ENCODE assay signal across 9 mouse cellular contexts in the genomic region with DNA sequence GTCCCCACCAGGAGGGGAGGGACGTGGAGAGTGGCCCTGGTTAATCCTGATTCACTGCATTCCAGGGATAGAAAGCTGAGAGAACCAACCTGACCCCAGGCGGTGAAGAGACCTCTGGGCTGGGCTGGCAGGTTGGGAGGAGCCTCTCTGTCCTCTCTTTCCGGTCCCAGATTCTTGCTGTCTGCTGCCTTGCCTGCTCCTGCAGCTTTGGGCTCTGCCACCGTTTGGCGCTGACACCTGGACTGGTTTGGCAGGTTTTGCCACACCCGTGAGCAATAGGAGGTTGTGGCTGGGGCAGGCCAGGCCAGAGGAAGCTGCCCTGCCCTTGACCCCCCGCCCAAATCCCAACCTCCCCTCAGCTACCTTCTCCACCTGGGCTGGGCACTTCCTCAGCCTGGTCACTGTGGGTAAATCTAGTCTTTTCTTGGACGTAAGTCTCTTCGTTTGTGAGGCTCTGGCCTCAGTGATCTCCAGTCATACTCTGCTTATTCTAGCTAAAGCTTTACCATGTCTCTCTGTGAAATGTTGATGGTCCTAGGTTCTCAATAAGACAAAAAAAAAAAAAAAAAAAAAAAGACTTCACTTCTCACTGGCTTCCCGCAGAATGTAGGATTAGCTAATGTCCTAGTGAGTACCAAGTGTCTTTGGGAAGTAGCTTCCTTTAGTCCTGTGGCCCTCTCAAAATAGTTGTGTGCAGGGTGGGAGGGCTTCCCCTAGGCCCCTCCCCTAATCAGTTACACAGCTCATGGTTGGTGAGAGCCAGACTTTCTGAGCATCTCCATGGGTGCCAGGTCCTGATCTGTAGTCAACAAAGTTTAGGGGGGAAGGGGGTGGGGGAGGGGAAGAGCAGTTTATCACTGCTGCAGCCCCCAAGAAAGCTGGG. TPM values are rescaled to one million over a fixed set of nuclear protein-coding genes. Genes with fewer than 3 reads are reported as not detected.
DNase-seq lines count a peak whose midpoint lies in the region; ATAC-seq lines count a peak whose summit lies in the region.
"Had no signal": no experiment of that assay in that cellular context is flagged by ENCODE, and none has a peak within 500 bp of the region (broad histone marks: within the 10 kb centered on the region; RNA-seq: fewer than 3 reads in every experiment).

No protein-coding gene starts in this region.

- H3K4me1 ChIP-seq in heart, embryonic 13.5 days: peaks cover 27% of the 10 kb centered on the region
- 0 out of 2 replicates have a peak, but pooled peaks cover 6% of the 10 kb centered on the region for H3K4me1 ChIP-seq in intestine, embryonic 14.5 days (replicated peaks; ENCODE audit: control insufficient read depth, insufficient read depth, low read length)
- peaks cover 19% of the 10 kb centered on the region; the same call in 1 of the 2 replicates for H3K4me1 ChIP-seq in limb, embryonic 13.5 days

- peaks cover 5% of the 10 kb centered on the region; the same call in 1 of the 2 replicates for H3K36me3 ChIP-seq in heart, embryonic 13.5 days
- H3K36me3 ChIP-seq in intestine, embryonic 14.5 days (ENCODE audit: control insufficient read depth, insufficient read depth, low read length): no peaks in the 10 kb centered on the region; the same call in 1 of the 2 replicates
- H3K36me3 ChIP-seq in limb, embryonic 13.5 days: peaks cover 8% of the 10 kb centered on the region

- intact Hi-C loops in heart, postnatal 36 days (cut with DNase I): no loop called here

- H3K9me3 ChIP-seq in heart, embryonic 13.5 days: peaks cover 5% of the 10 kb centered on the region; the same call in 1 of the 2 replicates
- H3K9me3 ChIP-seq in intestine, embryonic 14.5 days (ENCODE audit: control insufficient read depth, low read length): no peaks in the 10 kb centered on the region
- H3K9me3 ChIP-seq in limb, embryonic 13.5 days: peaks cover 6% of the 10 kb centered on the region; the same call in 1 of the 2 replicates

- H3K27ac ChIP-seq in heart, embryonic 13.5 days (replicated peaks): 0 out of 2 replicates have a peak overlapping the region, but pooled peaks have one; percentile 5
- H3K27ac ChIP-seq in intestine, embryonic 14.5 days (ENCODE audit: low read depth): peak overlapping the region; percentile 57; the same call in 1 of the 2 replicates
- peak overlapping the region; percentile 22; the same call in 1 of the 2 replicates for H3K27ac ChIP-seq in limb, embryonic 13.5 days

- no peaks in the 10 kb centered on the region for H3K27me3 ChIP-seq in heart, embryonic 13.5 days (replicated peaks)
- no peaks in the 10 kb centered on the region for H3K27me3 ChIP-seq in intestine, embryonic 14.5 days (replicated peaks; ENCODE audit: control insufficient read depth, insufficient read depth, low read length)
- no peaks in the 10 kb centered on the region for H3K27me3 ChIP-seq in limb, embryonic 13.5 days

- no peak overlapping the region for H3K4me3 ChIP-seq in heart, embryonic 13.5 days
- no peak overlapping the region for H3K4me3 ChIP-seq in intestine, embryonic 14.5 days (ENCODE audit: low read depth, low read length)
- H3K4me3 ChIP-seq in limb, embryonic 13.5 days: no peak overlapping the region

- ATAC-seq in heart, embryonic 13.5 days (ENCODE audit: extremely low read depth, insufficient number of reproducible peaks, low FRiP score, low TSS enrichment): no peak
- ATAC-seq in intestine, embryonic 14.5 days (replicated peaks; ENCODE audit: low FRiP score, low TSS enrichment, low read depth): peak; percentile 86
- no peak for ATAC-seq in limb, embryonic 13.5 days (ENCODE audit: low FRiP score, low read depth)

- no peak for DNase-seq in heart, postnatal 4 days
- DNase-seq in intestine, embryonic 14.5 days (ENCODE audit: low spot score): peak; percentile 72
- peak; percentile 55 for DNase-seq in urinary bladder, adult 2 months (ENCODE audit: low spot score)
- DNase-seq in thymus, postnatal 14 days: no peak
- DNase-seq in heart, postnatal 36 days: no peak
- no peak for DNase-seq in spleen, postnatal 4 days (ENCODE audit: low spot score in 2 of 2)
- DNase-seq: gastrocnemius, postnatal 25 days had no signal

- H3K4me2 ChIP-seq in heart, embryonic 13.5 days: no peak overlapping the region
- no peak overlapping the region for H3K4me2 ChIP-seq in intestine, embryonic 14.5 days (ENCODE audit: low read length)
- no peak overlapping the region for H3K4me2 ChIP-seq in limb, embryonic 13.5 days (replicated peaks)

- H3K9ac ChIP-seq in heart, embryonic 13.5 days: peak overlapping the region; percentile 0; the same call in 1 of the 2 replicates
- H3K9ac ChIP-seq in intestine, embryonic 14.5 days (ENCODE audit: low read length): no peak overlapping the region
- no peak overlapping the region for H3K9ac ChIP-seq in limb, embryonic 13.5 days

- WGBS in heart, embryonic 13.5 days: 24% methylated on average over 10 of the region's 10 CpGs
- 21% methylated on average over 10 of the region's 10 CpGs for WGBS in intestine, embryonic 14.5 days
- 13% methylated on average over 10 of the region's 10 CpGs for WGBS in limb, embryonic 13.5 days

RNA-seq across cellular contexts. Expression of a gene that starts 26.9 kb away (rescaled TPM):
- polyA plus RNA-seq in heart, embryonic 13.5 days (2015; fragmentation: Nextera tagmentation; extraction: Ambion mirVana): 1.1 and 1.2 TPM in 2 replicates
- total RNA-seq in heart, postnatal 4 days (2021): 10 to 100 TPM; 20.5 TPM
- polyA plus RNA-seq in intestine, embryonic 14.5 days (2014; fragmentation: Nextera tagmentation; extraction: Ambion mirVana): 4.2 and 4.4 TPM in 2 replicates
- 3.3 and 3.7 TPM in 2 replicates for polyA plus RNA-seq in limb, embryonic 13.5 days (2015; fragmentation: Nextera tagmentation; extraction: Ambion mirVana)
- 36.9 and 46.7 TPM in 2 replicates for polyA plus RNA-seq in urinary bladder, adult 2 months (2012; rRNA removed)
- 1 to 10 TPM; 6.3 to 9.1 TPM for total RNA-seq in heart, postnatal 36 days (2021)

Comparison
In these comparisons a context has a peak if more than half of its experiments do, and no peak if none do; other contexts are left out.
1. H3K27ac ChIP-seq: peak in every context shown above with its lines; median percentile 57 in intestine, embryonic 14.5 days; 22 in limb, embryonic 13.5 days; 5 in heart, embryonic 13.5 days.
2. DNase-seq: peak in intestine, embryonic 14.5 days (single experiment) and urinary bladder, adult 2 months (single experiment); none in heart, postnatal 4 days (single experiment), thymus, postnatal 14 days (single experiment), heart, postnatal 36 days (0 of 2) and spleen, postnatal 4 days (0 of 2).